ENCODE assay signal across 20 mouse cellular contexts in the genomic region with DNA sequence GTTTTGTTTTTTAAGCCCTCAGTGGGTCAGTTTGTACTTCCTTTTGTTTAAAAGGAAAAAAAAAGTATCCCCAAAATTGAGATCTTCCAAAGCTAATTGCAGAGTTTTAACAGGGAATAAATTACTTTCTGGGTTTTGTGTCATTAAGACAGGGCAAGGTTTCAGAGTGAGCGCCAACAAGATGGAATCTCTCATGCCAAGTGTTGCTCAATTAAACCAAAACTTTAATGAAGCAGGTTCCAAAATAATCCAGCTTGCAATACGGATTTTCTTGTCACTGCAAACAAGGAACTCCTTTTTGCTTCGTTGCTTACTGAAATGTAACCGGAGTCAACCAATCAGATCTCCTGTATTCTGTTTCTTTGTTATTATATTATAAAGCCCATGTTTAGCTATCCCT.
"Had no signal": no experiment of that assay in that cellular context is flagged by ENCODE, and none has a peak within 500 bp of the region (broad histone marks: within the 10 kb centered on the region; RNA-seq: fewer than 3 reads in every experiment).

No protein-coding gene starts in this region.

- H3K4me3 ChIP-seq: lung, embryonic 15.5 days; megakaryocyte, embryonic 14.5 days; midbrain, embryonic 10.5 days; midbrain, embryonic 12.5 days; myocyte; neural tube, embryonic 13.5 days; neural tube, embryonic 15.5 days had no signal

- DNase-seq: liver, postnatal 0 days; lung, adult 2 months; lung, postnatal 14 days; lung, postnatal 36 days; right cerebral cortex, adult 18-20 months; right cerebral cortex, postnatal 25 days; right cerebral cortex, postnatal 4 days; spleen, adult 18-20 months; thymus, adult 18-20 months; thymus, postnatal 14 days; thymus, postnatal 36 days had no signal

- H3K27ac ChIP-seq: lung, embryonic 15.5 days; macrophage; midbrain, embryonic 10.5 days; midbrain, embryonic 12.5 days; neural tube, embryonic 13.5 days; neural tube, embryonic 15.5 days had no signal

- H3K27me3 ChIP-seq: lung, embryonic 15.5 days; neural tube, embryonic 13.5 days; neural tube, embryonic 15.5 days had no signal

- H3K9me3 ChIP-seq: lung, embryonic 15.5 days; midbrain, embryonic 10.5 days; midbrain, embryonic 12.5 days; neural tube, embryonic 13.5 days; neural tube, embryonic 15.5 days had no signal

- H3K4me1 ChIP-seq: megakaryocyte, embryonic 14.5 days; neural tube, embryonic 13.5 days; neural tube, embryonic 15.5 days had no signal

- H3K4me2 ChIP-seq: lung, embryonic 15.5 days; midbrain, embryonic 12.5 days; neural tube, embryonic 13.5 days; neural tube, embryonic 15.5 days had no signal

- ATAC-seq: liver, postnatal 0 days; lung, postnatal 0 days had no signal

- H3K9ac ChIP-seq: liver, postnatal 0 days; lung, embryonic 15.5 days; midbrain, embryonic 12.5 days; neural tube, embryonic 13.5 days; neural tube, embryonic 15.5 days had no signal

- H3K36me3 ChIP-seq: lung, embryonic 15.5 days; midbrain, embryonic 10.5 days; midbrain, embryonic 12.5 days; neural tube, embryonic 13.5 days; neural tube, embryonic 15.5 days had no signal
